Mouse (Mus musculus) telencephalon, adult 2 months (tissue): ENCODE data around the gene Ndufaf2.

Experiments
- DNase-seq: peaks from one replicate; pipeline ENCODE4 v3.0.0-alpha.2; 2011; ENCODE audit warnings: low read depth, low spot score

The Ndufaf2 gene

DNA sequence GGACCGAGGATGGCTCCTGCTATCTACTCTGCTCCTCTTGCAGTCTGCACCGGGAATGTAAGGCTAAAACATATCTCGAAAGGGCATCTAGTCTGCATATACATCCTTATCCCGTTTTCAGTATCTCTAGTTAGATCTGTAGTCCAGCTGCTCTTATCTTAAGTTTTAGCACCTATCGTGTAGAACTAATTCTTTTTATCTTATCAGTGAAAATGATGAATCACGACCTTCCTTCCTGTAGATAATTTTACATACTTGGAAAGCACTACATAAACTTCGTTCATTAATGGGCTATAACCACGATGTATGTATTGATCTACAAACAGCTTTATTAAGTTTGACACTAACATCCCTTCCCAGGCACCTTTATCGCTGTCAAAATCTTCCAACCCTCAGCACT lies 118.5 kb downstream of the Ndufaf2 start:
- DNase-seq: no peak

DNA sequence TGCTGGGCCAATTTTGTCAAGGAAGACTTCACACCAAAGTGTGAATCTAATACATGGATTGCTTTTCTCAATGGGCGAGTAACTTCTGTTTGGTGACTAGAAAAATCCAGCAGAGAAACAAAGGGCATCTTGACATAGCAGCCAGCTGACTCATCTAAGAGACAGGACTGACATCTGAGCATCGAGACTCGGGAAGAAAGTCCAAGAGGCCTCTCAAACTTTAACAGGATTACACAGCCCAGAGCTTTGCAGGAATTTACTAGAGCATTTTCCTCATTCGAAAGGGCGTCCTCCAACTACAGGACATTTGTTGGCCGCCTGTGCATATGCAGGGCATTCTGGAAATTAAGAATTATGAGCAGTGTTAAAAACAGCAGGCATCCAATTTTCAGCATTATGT lies 119.0 kb downstream of the Ndufaf2 start:
- no peak for DNase-seq

DNA sequence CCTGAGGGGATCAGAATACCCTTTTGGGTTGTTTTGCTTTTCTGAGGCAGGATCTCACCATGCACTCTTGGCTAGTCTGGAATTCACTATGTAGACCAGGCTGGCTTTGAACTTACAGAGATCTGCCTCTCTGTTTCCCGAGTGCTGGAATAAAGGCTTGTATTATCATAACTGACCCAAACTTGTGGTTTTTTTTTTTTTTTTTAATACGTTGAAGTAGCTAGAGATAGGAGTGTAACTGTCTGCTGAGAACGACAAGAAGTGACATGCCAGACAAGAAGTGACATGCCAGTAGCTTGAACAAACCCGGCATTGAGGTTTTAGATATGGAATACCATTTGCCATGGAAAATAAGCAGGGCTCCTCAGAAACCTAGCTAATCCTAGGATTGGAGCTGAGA lies 125.6 kb downstream of the Ndufaf2 start:
- DNase-seq: no peak

DNA sequence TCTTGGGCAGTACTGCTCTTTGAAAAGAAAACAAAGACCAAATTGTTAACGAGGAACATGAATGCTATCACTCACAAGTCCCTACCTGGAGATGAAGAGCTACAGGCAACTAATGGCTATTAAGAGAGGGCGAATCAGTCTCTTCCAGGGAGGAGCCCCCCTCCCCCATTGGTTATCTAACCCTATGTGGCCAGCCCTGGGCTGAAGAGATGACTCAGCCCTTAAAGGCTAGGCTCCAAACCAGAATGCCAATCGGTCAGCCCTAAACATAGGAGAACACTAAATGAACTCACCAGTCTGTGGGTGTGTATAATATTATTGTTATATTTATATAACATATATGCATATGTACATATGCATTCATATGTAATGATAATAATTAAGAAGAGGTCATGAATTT lies 132.6 kb downstream of the Ndufaf2 start:
- no peak for DNase-seq

DNA sequence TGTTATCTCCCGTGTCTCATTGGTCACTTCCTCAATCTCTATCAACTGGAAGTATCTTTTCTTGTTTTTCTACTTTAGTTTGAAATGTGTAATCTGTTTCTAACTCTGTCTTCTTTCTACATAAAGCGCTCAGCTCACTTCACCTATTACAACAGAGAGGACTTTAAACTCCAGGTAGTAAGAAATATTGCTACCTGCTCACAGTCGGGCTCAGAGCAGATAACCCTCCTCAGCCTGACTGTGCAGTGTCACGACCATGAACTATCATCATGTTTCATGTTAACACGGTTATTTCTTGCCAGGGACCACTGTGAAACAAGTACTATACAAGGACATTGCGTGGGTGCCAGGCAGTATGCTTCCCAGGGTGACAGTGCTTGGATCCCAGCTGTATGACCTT lies 141.1 kb downstream of the Ndufaf2 start:
- no peak for DNase-seq

DNA sequence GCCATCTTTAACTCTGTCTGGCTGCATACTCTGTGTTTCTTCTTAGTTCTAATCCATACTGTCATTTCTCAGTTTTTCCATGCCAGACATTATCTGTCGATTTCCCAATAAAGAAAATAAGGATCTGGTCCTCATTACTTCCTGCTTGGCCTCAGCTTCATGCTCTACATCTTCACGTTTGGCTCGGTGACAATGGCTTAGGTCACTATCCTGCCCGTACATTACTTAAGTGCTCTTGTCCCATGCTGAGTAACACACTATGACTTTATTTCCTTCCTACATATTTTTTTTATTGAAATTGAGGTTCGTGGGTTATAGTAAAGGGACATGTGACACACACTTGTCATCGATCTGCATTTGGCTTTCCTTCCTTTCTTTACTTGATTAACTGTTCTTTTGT lies 143.3 kb downstream of the Ndufaf2 start:
- no peak for DNase-seq

DNA sequence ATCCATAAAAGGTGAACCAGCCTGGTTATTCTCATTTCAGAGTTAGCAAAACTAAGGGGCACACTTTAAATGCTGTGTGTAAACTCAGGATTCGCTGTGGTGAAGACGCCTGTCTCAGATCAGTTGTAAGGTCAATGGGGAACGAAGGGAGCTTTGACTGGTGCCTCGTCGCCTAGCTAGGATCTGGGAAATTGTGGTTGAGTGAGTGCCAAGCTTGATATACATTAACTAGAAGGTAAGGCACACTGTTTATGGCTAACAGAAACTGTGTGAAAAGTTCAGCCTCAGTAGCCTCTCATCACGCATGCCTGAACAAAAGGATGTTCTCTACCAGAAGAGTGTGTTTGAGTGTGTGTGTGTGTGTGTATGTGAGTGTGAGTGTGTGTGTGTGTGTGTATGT lies 144.6 kb downstream of the Ndufaf2 start:
- DNase-seq: no peak

DNA sequence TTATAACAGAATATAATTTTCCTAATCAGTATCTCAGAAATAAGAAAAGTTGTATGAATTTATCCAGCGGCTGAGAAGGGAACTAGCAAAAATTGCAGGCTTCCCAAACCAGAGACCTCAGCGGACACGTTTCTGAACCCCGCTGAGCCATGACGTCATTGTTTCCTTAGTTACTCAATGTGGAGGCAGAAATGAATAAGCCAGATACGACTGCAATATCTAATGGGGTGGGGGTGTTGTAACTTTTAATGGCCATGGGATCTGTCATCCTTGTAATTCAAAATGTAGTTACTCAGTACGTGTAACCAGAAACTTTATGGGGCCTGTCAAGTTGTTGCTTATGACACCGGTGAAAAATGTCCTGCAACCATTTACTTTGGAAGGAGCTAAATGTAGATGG lies 145.3 kb downstream of the Ndufaf2 start:
- no peak for DNase-seq

DNA sequence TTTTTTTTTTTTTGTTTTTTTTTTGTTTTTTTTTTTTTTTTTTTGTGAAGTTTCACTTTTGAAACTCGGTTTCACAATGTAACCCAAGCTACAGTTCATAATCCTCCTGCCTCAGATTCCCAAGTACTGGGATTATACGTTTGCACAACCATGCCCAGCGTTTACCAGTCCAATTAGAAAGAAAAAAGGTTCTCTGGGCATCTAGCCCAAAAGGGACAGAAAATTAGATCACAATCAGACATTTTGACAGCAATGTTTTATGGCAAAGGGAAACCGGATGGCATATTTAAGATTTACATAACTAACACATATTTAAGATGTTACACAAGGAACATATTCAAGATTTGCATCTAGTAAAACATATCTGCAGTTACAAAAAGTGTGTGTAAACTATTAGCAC lies 150.6 kb downstream of the Ndufaf2 start:
- DNase-seq: no peak

DNA sequence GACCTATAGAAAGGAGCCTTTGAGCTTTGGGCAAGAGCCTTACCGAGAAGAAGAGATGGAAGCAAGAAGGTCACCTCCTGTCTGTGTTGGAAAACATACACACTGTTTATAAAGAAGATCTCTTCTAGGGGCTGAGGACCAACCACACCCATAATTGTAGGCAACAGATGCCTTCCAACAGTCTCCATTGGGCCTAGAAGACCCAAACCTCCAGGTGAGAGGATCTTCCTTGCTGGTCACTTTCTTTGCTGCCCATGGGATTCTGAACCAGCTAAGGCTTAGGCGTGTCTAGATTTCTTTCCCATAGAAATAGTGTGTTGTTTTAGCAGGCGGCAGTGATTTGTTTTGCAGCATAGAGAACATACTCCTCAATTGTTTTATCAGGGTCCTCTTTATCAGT lies 162.1 kb downstream of the Ndufaf2 start:
- DNase-seq: no peak

DNA sequence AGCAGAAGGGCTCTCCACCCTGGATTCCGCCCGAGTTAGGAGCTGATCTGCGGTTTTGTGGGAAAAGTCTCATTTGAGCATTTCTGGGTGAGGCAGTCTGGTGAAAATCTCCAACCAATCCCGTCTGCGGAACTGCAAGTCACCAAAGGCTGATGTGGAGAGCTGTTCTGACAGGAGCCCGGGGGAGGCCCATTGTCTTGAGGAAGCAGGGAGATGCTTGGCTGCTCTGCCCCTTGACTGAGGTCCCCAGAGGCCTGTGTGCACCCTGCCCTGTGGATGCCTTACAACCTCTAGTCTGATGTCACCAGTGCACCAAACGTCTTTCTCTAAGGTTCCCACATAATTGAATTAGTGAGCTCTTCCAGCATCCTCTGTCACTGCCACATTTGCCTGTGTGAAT lies 163.2 kb downstream of the Ndufaf2 start:
- DNase-seq: no peak

DNA sequence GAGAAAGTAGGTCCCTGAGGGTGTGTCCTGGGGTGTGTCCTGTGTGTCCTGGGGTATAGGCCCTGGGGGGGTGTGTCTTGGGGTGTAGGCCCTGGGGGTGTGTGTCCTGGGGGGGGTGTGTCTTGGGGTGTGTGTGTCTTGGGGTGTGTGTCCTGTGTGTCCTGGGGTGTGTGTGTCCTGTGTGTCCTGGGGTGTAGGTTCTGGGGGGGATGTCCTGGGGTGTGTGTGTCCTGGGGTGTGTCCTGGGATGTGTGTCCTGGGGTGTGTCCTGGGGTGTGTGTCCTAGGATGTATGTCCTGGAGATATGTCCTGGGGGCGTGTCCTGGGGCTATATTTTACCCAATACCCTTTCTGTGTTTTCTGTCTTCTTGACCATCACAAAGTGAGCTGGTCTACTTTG lies 165.8 kb downstream of the Ndufaf2 start:
- DNase-seq: no peak

DNA sequence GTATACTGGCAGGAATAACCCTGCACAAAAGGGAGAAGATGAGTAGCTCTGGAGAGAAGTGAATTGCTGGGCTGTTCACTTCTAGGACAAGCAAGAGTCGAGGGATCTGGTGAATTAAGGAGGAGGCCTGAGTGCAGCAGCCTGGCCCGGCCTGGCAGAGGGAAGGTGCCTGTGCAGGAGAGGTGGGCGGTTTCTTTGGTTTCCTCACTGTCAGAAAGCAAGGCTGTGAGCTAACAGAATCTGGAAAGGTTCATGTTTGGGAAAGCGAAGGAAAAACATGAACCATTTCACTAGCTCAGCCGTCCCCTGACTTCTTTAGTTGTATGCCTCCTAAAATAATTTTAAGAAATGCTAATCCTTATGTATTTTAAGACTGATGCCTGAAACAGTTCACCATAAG lies 173.8 kb downstream of the Ndufaf2 start:
- peak; percentile 16 for DNase-seq

DNA sequence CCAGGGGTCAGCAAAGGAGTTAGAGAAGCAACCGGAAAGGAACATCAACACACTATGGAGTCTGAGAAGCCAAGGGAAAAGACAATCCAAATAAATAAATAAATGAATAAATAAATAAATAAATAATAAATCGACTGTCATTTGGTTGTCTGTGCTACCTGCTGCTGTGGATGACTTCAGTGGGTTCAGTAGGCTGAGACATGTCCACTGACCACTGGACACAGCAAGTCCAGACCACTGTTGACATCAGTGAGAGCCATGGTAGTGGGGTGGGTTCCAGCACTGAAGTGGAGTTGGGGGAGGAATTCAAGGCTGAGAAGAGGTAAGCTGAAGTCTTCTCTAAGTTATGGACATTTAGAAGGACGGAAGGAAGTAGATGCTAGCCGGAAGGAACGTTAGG lies 174.2 kb downstream of the Ndufaf2 start:
- DNase-seq: no peak

DNA sequence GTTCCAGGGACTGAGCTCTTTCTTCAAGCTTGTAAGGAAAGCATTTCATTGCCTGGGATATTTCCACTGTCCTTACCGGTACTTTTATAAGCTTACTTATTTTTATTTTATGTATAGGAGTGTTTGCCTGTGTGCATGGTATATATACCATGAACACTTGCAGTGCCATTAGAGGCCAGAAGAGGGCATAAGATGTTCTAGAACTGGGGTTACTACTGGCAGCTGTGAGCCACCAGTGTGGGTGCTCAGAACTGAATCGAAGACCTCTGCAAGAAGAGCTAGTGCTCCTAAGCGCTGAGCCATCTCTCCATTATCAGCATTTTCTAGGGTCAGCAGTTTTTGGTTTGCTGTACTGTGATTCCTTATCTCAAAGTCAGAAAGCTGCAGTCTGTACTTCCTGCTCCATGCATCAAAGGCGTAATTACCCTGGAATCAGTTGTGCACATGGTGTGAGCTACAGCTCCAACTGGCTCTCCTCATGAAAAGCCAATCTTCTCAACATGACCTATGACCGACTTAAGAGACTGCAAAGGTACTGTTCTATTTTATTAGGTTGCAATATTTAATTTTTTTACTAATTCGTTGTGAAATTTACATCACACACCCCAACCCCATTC lies 175.1 kb downstream of the Ndufaf2 start:
- DNase-seq: no peak

DNA sequence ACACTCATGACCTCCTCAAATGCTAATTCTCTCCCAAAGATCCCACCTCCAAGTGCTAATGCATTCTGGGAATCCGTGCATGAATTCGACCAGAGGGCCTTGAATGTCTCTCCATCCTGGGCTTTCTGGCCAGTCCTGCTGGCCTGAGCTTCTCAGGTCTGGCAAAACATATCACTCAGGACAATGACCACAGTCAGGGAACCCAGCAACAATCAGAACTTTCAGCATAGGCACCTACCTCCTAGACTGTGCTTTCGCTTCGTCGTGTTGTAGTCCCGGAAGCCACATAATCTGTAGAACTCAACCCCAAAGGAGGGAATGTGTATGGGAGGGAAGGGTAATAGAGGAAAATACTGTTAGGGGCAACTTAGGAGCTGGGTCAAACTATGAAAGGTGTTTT lies 179.0 kb downstream of the Ndufaf2 start:
- DNase-seq: no peak

DNA sequence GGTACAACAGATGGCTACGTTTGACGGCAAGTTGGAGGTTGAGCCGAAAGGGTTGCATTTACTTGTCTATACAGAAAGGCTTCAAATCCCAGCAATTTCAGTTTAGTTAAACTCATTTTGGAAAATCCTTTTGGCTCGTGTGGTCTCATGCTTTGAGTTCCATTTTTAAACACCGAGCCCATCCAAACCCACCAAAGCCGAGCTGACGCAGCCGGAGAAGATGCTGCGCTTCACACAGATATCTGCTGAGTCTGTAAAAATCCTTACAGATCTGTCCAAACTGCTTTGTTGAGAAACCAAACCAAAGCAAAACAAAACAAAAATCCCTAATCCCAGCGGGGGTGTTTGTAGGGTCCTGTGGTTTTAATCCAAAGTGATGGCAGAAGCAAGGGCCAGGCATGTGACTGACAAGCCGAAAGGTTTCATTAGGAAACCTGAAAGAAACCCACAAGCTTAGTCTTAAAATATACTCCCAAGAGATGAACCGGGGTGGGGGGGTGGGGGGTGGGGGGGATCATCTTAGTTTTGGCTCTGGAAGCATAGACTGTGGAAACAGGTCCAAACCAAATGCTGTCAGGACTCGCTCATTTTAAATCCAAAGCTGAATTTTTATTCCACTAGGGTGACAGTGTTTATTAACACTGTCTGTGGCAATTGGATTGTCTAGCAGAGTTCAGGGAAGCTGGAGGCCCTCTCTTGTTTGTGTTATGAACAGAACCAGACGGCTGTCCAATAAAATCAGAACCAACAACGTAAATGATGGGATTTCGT lies 181.4 kb downstream of the Ndufaf2 start:
- no peak for DNase-seq

DNA sequence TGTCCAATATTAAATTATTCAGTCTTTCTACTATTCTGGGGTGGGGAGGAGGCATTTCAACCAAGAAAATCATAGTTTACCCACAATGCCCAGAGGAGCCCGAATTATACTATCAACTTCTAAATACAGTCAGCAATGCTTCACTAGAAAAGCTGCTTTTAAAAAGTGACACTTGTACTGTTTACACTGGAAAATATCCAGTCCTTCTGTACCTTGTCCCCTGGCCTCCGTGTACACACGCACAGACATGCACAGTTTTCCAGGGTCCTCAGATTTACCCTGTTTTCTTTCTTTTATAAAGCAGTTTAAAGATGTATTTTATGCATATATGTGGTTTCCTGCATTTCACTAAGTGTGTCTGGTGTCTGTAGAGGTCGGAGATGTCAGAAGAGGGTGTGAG lies 186.0 kb downstream of the Ndufaf2 start:
- DNase-seq: no peak

DNA sequence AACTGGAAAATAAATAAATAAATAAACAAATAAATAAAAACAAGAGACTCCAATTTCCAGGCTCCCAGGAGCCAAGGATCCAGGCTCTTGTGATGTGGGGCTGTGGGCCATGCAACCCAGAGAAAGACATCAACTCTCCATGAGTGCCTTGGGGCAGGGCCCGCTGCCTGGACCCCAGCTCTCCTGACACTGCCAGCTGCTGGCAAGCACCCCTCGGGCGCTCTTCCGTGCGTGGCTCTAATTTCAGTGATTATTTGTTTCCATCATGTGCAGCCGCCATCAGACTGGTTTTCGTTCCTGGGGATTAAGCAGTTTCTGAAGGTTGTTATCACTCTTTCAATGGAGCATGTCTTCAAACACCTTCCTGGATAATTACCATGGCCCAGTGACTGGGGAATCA lies 186.6 kb downstream of the Ndufaf2 start:
- no peak for DNase-seq

DNA sequence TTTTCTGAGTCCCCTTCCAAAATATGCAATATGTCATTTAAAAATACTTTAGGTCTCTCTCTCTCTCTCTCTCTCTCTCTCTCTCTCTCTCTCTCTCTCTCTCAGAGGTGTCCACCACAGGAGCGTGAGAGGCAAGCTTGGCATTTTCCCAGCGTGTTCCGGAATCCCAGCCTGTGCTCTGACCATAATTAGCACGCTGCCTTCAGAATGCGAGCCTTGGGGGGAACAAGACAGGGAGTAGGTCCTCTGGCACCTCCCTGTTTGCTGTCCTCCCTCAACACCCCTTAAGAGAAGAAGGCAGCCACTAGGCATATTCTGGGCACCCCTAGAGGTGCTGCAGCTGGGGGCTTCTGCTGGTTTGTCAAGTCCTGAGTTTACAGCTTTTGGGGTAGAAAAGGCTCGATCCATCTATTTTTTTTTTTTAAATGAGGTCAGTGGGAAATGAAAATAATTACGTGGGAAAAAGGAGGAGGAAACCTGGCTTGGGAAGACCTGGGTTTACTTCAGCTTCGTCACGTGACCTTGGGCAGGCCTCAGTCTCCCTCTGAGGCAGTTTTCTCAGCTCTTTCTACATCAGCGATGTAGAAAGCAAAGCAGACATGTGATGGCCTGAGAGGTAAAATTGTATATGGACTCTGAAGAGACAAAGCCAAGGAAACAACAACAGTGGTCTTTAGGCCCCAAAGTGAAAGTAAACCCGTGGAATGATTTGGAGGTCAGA lies 187.8 kb downstream of the Ndufaf2 start:
- DNase-seq: peak; percentile 13

DNA sequence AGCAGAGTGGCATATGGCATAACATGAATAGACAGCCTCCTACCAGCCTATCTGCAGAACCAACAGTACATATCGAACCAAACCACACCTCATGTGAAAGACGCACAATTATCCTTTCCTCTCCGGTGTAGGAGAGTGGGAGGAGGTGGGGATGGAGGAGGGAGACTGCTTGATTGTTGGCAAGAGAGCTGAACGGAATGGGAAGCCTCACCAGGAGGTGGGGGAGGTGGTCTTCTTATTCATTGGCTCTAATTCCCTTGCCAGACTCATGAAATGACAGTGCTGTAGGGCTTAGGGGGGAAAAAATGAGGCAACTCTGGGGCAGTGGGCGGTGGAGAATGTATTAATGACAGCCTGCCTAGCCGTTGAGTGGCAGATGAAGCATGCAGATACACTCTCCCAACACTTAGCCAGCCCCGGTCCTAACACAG lies 188.4 kb downstream of the Ndufaf2 start:
- DNase-seq: peak; percentile 82

DNA sequence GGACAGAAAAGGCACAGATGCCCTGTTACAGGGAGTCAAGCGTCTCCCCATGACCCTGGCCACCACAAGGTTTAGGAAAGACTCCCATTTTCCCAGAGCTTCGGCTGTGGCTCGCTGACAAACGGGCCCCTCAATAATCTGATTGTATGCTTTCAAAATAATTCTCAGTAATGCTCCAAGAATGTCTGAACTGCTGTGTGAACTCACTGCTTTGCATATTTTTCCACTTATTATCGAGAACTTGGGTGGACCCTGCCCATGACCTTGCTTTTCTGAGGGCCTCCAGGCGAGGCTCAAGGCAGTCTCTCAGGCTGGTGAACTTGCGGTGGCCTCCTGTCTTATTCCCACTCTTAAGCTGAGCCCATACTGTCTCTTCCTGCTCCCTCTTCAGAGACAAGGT lies 193.8 kb downstream of the Ndufaf2 start:
- no peak for DNase-seq

DNA sequence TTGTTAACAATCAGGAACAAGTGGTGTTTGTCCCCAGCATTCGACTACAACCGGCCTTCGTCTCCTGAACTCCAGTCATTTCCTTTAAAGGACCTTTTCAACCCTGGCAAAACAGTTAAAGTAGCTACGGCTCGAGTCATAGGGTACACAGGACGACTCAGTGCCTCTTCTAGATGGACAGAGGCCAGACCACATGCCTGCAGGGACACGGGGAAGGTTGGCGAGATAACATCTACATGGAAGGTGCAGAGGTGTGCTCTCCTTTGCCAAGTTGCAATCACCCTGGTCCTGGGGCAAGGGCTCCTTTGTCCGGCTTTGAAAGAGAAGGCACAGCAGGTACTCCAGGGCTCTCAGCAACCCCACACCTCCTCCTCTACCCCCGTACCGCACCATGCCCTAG lies 195.0 kb downstream of the Ndufaf2 start:
- no peak for DNase-seq
